Mouse (Mus musculus): Measurements from ENCODE around the gene Ccdc115. TPM values are rescaled to one million over a fixed set of nuclear protein-coding genes. Genes with fewer than 3 reads are reported as not detected.

Gene Ccdc115
- 49.1 and 53.0 TPM in 2 replicates for polyA plus RNA-seq (2014; fragmentation: Nextera tagmentation; extraction: Ambion mirVana)

- Histone ChIP-seq H3K9ac (ENCODE audit: low read depth, low read length) (peak within 1 kb of the TSS; percentile 71), H3K4me1 (ENCODE audit: control insufficient read depth, insufficient read depth, low read length) (peaks cover 5% of the 10 kb centered on the region), H3K4me2 (ENCODE audit: low read depth, low read length) (peak within 1 kb of the TSS; percentile 68), H3K27me3 (replicated peaks; ENCODE audit: control insufficient read depth, insufficient read depth, low read length) (no peaks in the 10 kb centered on the region), H3K9me3 (ENCODE audit: control insufficient read depth, low read length) (no peaks in the 10 kb centered on the region), H3K4me3 (ENCODE audit: low read depth, low read length) (peak within 1 kb of the TSS; percentile 66), H3K27ac (replicated peaks; ENCODE audit: low read depth, low read length) (peak within 1 kb of the TSS; percentile 57), H3K36me3 (ENCODE audit: control insufficient read depth, insufficient read depth, low read length) (peaks cover 25% of the 10 kb centered on the region)
- ATAC-seq (ENCODE audit: low read depth) (peak; percentile 97), DNase-seq (ENCODE audit: low spot score) (peak; percentile 100)
- 0% methylated on average over 43 of the region's 48 CpGs for whole genome bisulfite sequencing
These were observed at the start of gene Ccdc115, which contains the start of gene Imp4 for GRCm38 (mm10) chr1:34439215-34439960. TSS of gene Ccdc115 (minus strand) at chr1:34439672. TSS of gene Imp4 (plus strand) at chr1:34439851.

GRCm38 (mm10) chr1:34487383-34487782, 47.9 kb upstream of the Ccdc115 start:
- no peaks in the 10 kb centered on the region for H3K36me3 ChIP-seq (ENCODE audit: control insufficient read depth, insufficient read depth, low read length)
- H3K9ac ChIP-seq (ENCODE audit: low read depth, low read length), result no peak overlapping the region
- no peaks in the 10 kb centered on the region for H3K9me3 ChIP-seq (ENCODE audit: control insufficient read depth, low read length)
- H3K27ac ChIP-seq (replicated peaks; ENCODE audit: low read depth, low read length), result no peak overlapping the region
- DNase-seq (ENCODE audit: low spot score) (no peak), ATAC-seq (ENCODE audit: low read depth) (no peak)
- no peaks in the 10 kb centered on the region; the same call in 1 of the 2 replicates for H3K27me3 ChIP-seq (replicated peaks; ENCODE audit: control insufficient read depth, insufficient read depth, low read length)
- H3K4me1 ChIP-seq (ENCODE audit: control insufficient read depth, insufficient read depth, low read length), result 0 out of 2 replicates have a peak, but pooled peaks cover 6% of the 10 kb centered on the region
- 89% methylated on average over 3 of the region's 3 CpGs for WGBS
- no peak overlapping the region for H3K4me3 ChIP-seq (ENCODE audit: low read depth, low read length)
- no peak overlapping the region for H3K4me2 ChIP-seq (ENCODE audit: low read depth, low read length)

- peak; percentile 55 for DNase-seq (ENCODE audit: low spot score)
- WGBS, result 7% methylated on average over 21 of the region's 25 CpGs
These were observed 46.2 kb upstream of the Ccdc115 start for GRCm38 (mm10) chr1:34485461-34486188.

GRCm38 (mm10) chr1:34484470-34484869, 45.0 kb upstream of the Ccdc115 start:
- Histone ChIP-seq H3K9me3 (ENCODE audit: control insufficient read depth, low read length) (no peaks in the 10 kb centered on the region), H3K36me3 (ENCODE audit: control insufficient read depth, insufficient read depth, low read length) (no peaks in the 10 kb centered on the region), H3K4me2 (ENCODE audit: low read depth, low read length) (no peak overlapping the region), H3K27me3 (replicated peaks; ENCODE audit: control insufficient read depth, insufficient read depth, low read length) (no peaks in the 10 kb centered on the region; the same call in 1 of the 2 replicates), H3K9ac (ENCODE audit: low read depth, low read length) (no peak overlapping the region), H3K27ac (replicated peaks; ENCODE audit: low read depth, low read length) (no peak overlapping the region), H3K4me1 (ENCODE audit: control insufficient read depth, insufficient read depth, low read length) (0 out of 2 replicates have a peak, but pooled peaks cover 6% of the 10 kb centered on the region), H3K4me3 (ENCODE audit: low read depth, low read length) (no peak overlapping the region)
- DNase-seq (ENCODE audit: low spot score) (no peak), ATAC-seq (ENCODE audit: low read depth) (no peak)
- WGBS, result 68% methylated on average over 10 of the region's 10 CpGs

More at GRCm38 (mm10) chr1:34485461-34486188, 46.2 kb upstream of the Ccdc115 start:
- Histone ChIP-seq H3K36me3 (ENCODE audit: control insufficient read depth, insufficient read depth, low read length) (no peaks in the 10 kb centered on the region), H3K9me3 (ENCODE audit: control insufficient read depth, low read length) (no peaks in the 10 kb centered on the region), H3K4me3 (ENCODE audit: low read depth, low read length) (peak overlapping the region; percentile 18; the same call in 1 of the 2 replicates), H3K27me3 (replicated peaks; ENCODE audit: control insufficient read depth, insufficient read depth, low read length) (no peaks in the 10 kb centered on the region; the same call in 1 of the 2 replicates), H3K9ac (ENCODE audit: low read depth, low read length) (peak overlapping the region; percentile 39; the same call in 1 of the 2 replicates), H3K27ac (replicated peaks; ENCODE audit: low read depth, low read length) (no peak overlapping the region), H3K4me2 (ENCODE audit: low read depth, low read length) (peak overlapping the region; percentile 51), H3K4me1 (ENCODE audit: control insufficient read depth, insufficient read depth, low read length) (0 out of 2 replicates have a peak, but pooled peaks cover 6% of the 10 kb centered on the region)
- no peak; the same call in 1 of the 2 replicates for ATAC-seq (ENCODE audit: low read depth)

GRCm38 (mm10) chr1:34481920-34482669, 42.6 kb upstream of the Ccdc115 start:
- ATAC-seq (ENCODE audit: low read depth), result no peak
- DNase-seq (ENCODE audit: low spot score), result no peak
- no peak overlapping the region for H3K4me3 ChIP-seq (ENCODE audit: low read depth, low read length)
- no peak overlapping the region for H3K27ac ChIP-seq (replicated peaks; ENCODE audit: low read depth, low read length)
- H3K9me3 ChIP-seq (ENCODE audit: control insufficient read depth, low read length), result no peaks in the 10 kb centered on the region
- H3K27me3 ChIP-seq (replicated peaks; ENCODE audit: control insufficient read depth, insufficient read depth, low read length), result no peaks in the 10 kb centered on the region; the same call in 1 of the 2 replicates
- H3K9ac ChIP-seq (ENCODE audit: low read depth, low read length), result no peak overlapping the region
- no peak overlapping the region for H3K4me2 ChIP-seq (ENCODE audit: low read depth, low read length)
- H3K36me3 ChIP-seq (ENCODE audit: control insufficient read depth, insufficient read depth, low read length), result no peaks in the 10 kb centered on the region
- 46% methylated on average over 5 of the region's 5 CpGs for WGBS
- 0 out of 2 replicates have a peak, but pooled peaks cover 6% of the 10 kb centered on the region for H3K4me1 ChIP-seq (ENCODE audit: control insufficient read depth, insufficient read depth, low read length)

GRCm38 (mm10) chr1:34480801-34481200, 41.3 kb upstream of the Ccdc115 start:
- no peak overlapping the region for H3K4me3 ChIP-seq (ENCODE audit: low read depth, low read length)
- 73% methylated on average over 5 of the region's 5 CpGs for WGBS
- no peaks in the 10 kb centered on the region for H3K36me3 ChIP-seq (ENCODE audit: control insufficient read depth, insufficient read depth, low read length)
- no peak overlapping the region for H3K4me2 ChIP-seq (ENCODE audit: low read depth, low read length)
- DNase-seq (ENCODE audit: low spot score) (no peak), ATAC-seq (ENCODE audit: low read depth) (no peak)
- H3K27ac ChIP-seq (replicated peaks; ENCODE audit: low read depth, low read length), result no peak overlapping the region
- H3K4me1 ChIP-seq (ENCODE audit: control insufficient read depth, insufficient read depth, low read length), result 0 out of 2 replicates have a peak, but pooled peaks cover 6% of the 10 kb centered on the region
- H3K27me3 ChIP-seq (replicated peaks; ENCODE audit: control insufficient read depth, insufficient read depth, low read length), result no peaks in the 10 kb centered on the region
- no peaks in the 10 kb centered on the region for H3K9me3 ChIP-seq (ENCODE audit: control insufficient read depth, low read length)
- no peak overlapping the region for H3K9ac ChIP-seq (ENCODE audit: low read depth, low read length)

GRCm38 (mm10) chr1:34478891-34479655, 39.6 kb upstream of the Ccdc115 start:
- H3K27ac ChIP-seq (replicated peaks; ENCODE audit: low read depth, low read length), result no peak overlapping the region
- H3K36me3 ChIP-seq (ENCODE audit: control insufficient read depth, insufficient read depth, low read length), result no peaks in the 10 kb centered on the region
- no peaks in the 10 kb centered on the region for H3K27me3 ChIP-seq (replicated peaks; ENCODE audit: control insufficient read depth, insufficient read depth, low read length)
- no peak overlapping the region for H3K4me2 ChIP-seq (ENCODE audit: low read depth, low read length)
- H3K4me3 ChIP-seq (ENCODE audit: low read depth, low read length), result no peak overlapping the region
- no peak overlapping the region for H3K9ac ChIP-seq (ENCODE audit: low read depth, low read length)
- DNase-seq (ENCODE audit: low spot score) (peak; percentile 58), ATAC-seq (ENCODE audit: low read depth) (no peak)
- H3K4me1 ChIP-seq (ENCODE audit: control insufficient read depth, insufficient read depth, low read length), result no peaks in the 10 kb centered on the region
- WGBS, result 45% methylated on average over 11 of the region's 11 CpGs
- no peaks in the 10 kb centered on the region for H3K9me3 ChIP-seq (ENCODE audit: control insufficient read depth, low read length)
